Mouse (Mus musculus) monocyte, adult 59 days (primary cell): Measurements from ENCODE around the gene Gm21797. TPM values are rescaled to one million over a fixed set of nuclear protein-coding genes. Genes with fewer than 3 reads are reported as not detected.

Experiments used
- total RNA-seq, 2 experiments: library from RNA; stranded (reverse); gene quantifications; one replicate each; pipeline ENCODE4 v1.2.4; 2023

Gene Gm21797
- total RNA-seq, result not detected

DNA sequence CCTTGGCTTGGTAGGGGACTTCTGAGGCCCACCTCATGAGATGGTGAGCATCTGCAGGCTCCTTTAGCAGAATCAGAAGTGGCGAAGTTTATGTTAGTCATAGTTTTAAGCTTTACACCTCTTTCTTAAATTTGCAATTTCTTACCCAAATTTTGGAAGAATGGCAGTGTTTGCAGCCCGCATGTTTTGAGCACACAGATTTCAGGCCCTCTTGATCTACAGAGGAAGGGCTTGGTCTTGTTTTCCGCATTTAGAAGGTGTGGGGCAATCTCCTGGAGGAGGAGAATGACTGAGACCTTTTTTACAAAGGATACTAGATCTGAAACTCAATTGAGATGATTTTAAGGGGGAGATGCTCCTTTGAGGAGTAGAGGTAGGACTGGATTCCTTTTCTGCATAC is at the start of gene Gm21797:
TSS of gene Gm21797 (minus strand) at position 101 of the 400 bp plus-strand sequence.

DNA sequence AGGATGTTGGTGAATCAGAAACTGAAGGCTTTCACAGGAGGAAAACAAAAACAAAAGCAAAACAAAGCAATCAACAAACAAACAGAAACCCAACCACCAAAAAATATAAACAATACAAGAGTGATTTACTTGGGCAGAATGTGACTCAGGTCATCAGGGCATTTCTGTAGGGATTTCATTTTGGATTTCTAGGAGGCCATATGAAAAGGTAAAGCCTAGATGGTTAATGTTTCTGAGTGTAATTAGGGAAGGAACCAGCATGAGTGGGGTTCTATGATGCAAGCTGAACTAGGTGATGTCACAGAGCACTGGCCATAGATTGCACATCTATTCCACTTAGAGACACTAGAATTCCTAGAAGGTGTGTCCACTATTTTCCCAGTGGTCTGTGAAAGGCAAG is 29.0 kb upstream of the Gm21797 start, which contains the start of gene Gm20795:
TSS of gene Gm20795 (plus strand) at position 301 of the 400 bp plus-strand sequence.

Other genes with a start within 250 kb of the Gm21797 start
- gene Gm21852, start 123.8 kb downstream of the Gm21797 start, total RNA-seq, result not detected
- not detected for gene Gm20795, start 29.1 kb upstream of the Gm21797 start, total RNA-seq